Mouse (Mus musculus): ENCODE data around the gene Trim29. TPM values are rescaled to one million over a fixed set of nuclear protein-coding genes. Genes with fewer than 3 reads are reported as not detected.

Gene Trim29
- polyA plus RNA-seq, 1 experiment from 2014 or later, result 2.4 TPM

- WGBS, result 76% methylated on average over 5 of the region's 5 CpGs
- no peak overlapping the region for H3K4me2 ChIP-seq (replicated peaks; ENCODE audit: low read depth, low read length)
- no peak overlapping the region for H3K9ac ChIP-seq (ENCODE audit: low read depth, low read length)
- ATAC-seq (ENCODE audit: low FRiP score) (no peak), DNase-seq (ENCODE audit: low spot score) (no peak)
- no peaks in the 10 kb centered on the region for H3K9me3 ChIP-seq (ENCODE audit: control insufficient read depth, low read length)
- H3K36me3 ChIP-seq (ENCODE audit: control insufficient read depth, insufficient read depth, low read length), result no peaks in the 10 kb centered on the region
- H3K27ac ChIP-seq (ENCODE audit: low read depth, low read length), result no peak overlapping the region
- no peaks in the 10 kb centered on the region for H3K27me3 ChIP-seq (ENCODE audit: control insufficient read depth, insufficient read depth, low read length)
- H3K4me1 ChIP-seq (replicated peaks; ENCODE audit: control insufficient read depth, insufficient read depth, low read length), result no peaks in the 10 kb centered on the region
- H3K4me3 ChIP-seq (ENCODE audit: low read depth, low read length), result no peak overlapping the region
These were observed 27.4 kb downstream of the Trim29 start for GRCm38 (mm10) chr9:43338067-43338466.

GRCm38 (mm10) chr9:43339614-43340020, 29.0 kb downstream of the Trim29 start:
- 5% methylated on average over 2 of the region's 2 CpGs for WGBS
- Histone ChIP-seq H3K4me1 (replicated peaks; ENCODE audit: control insufficient read depth, insufficient read depth, low read length) (no peaks in the 10 kb centered on the region), H3K9me3 (ENCODE audit: control insufficient read depth, low read length) (no peaks in the 10 kb centered on the region), H3K4me2 (replicated peaks; ENCODE audit: low read depth, low read length) (no peak overlapping the region), H3K9ac (ENCODE audit: low read depth, low read length) (no peak overlapping the region), H3K4me3 (ENCODE audit: low read depth, low read length) (no peak overlapping the region), H3K27me3 (ENCODE audit: control insufficient read depth, insufficient read depth, low read length) (no peaks in the 10 kb centered on the region), H3K27ac (ENCODE audit: low read depth, low read length) (no peak overlapping the region), H3K36me3 (ENCODE audit: control insufficient read depth, insufficient read depth, low read length) (no peaks in the 10 kb centered on the region)
- DNase-seq (ENCODE audit: low spot score), result peak; percentile 90
- peak; percentile 27; the same call in 1 of the 2 replicates for ATAC-seq (ENCODE audit: low FRiP score)

GRCm38 (mm10) chr9:43350089-43350488, 39.4 kb downstream of the Trim29 start:
- H3K27ac ChIP-seq (ENCODE audit: low read depth, low read length), result no peak overlapping the region
- no peak overlapping the region for H3K4me2 ChIP-seq (replicated peaks; ENCODE audit: low read depth, low read length)
- no peaks in the 10 kb centered on the region for H3K27me3 ChIP-seq (ENCODE audit: control insufficient read depth, insufficient read depth, low read length)
- H3K9ac ChIP-seq (ENCODE audit: low read depth, low read length), result no peak overlapping the region
- DNase-seq (ENCODE audit: low spot score) (no peak), ATAC-seq (ENCODE audit: low FRiP score) (no peak)
- no peaks in the 10 kb centered on the region for H3K9me3 ChIP-seq (ENCODE audit: control insufficient read depth, low read length)
- H3K4me1 ChIP-seq (replicated peaks; ENCODE audit: control insufficient read depth, insufficient read depth, low read length), result no peaks in the 10 kb centered on the region; the same call in 1 of the 2 replicates
- 40% methylated on average over 5 of the region's 5 CpGs for WGBS
- no peaks in the 10 kb centered on the region for H3K36me3 ChIP-seq (ENCODE audit: control insufficient read depth, insufficient read depth, low read length)
- no peak overlapping the region for H3K4me3 ChIP-seq (ENCODE audit: low read depth, low read length)

GRCm38 (mm10) chr9:43351015-43351414, 40.4 kb downstream of the Trim29 start:
- Histone ChIP-seq H3K27ac (ENCODE audit: low read depth, low read length) (no peak overlapping the region), H3K4me1 (replicated peaks; ENCODE audit: control insufficient read depth, insufficient read depth, low read length) (no peaks in the 10 kb centered on the region; the same call in 1 of the 2 replicates), H3K4me3 (ENCODE audit: low read depth, low read length) (no peak overlapping the region), H3K27me3 (ENCODE audit: control insufficient read depth, insufficient read depth, low read length) (no peaks in the 10 kb centered on the region), H3K4me2 (replicated peaks; ENCODE audit: low read depth, low read length) (no peak overlapping the region), H3K9me3 (ENCODE audit: control insufficient read depth, low read length) (no peaks in the 10 kb centered on the region), H3K36me3 (ENCODE audit: control insufficient read depth, insufficient read depth, low read length) (no peaks in the 10 kb centered on the region), H3K9ac (ENCODE audit: low read depth, low read length) (no peak overlapping the region)
- WGBS, result 61% methylated on average over 13 of the region's 13 CpGs
- DNase-seq (ENCODE audit: low spot score) (no peak), ATAC-seq (ENCODE audit: low FRiP score) (no peak)

GRCm38 (mm10) chr9:43357011-43357410, 46.4 kb downstream of the Trim29 start:
- H3K4me3 ChIP-seq (ENCODE audit: low read depth, low read length), result no peak overlapping the region
- no peak overlapping the region for H3K9ac ChIP-seq (ENCODE audit: low read depth, low read length)
- ATAC-seq (ENCODE audit: low FRiP score) (no peak), DNase-seq (ENCODE audit: low spot score) (no peak)
- no peak overlapping the region for H3K27ac ChIP-seq (ENCODE audit: low read depth, low read length)
- H3K4me1 ChIP-seq (replicated peaks; ENCODE audit: control insufficient read depth, insufficient read depth, low read length), result peaks cover 9% of the 10 kb centered on the region
- no peak overlapping the region for H3K4me2 ChIP-seq (replicated peaks; ENCODE audit: low read depth, low read length)
- no peaks in the 10 kb centered on the region for H3K36me3 ChIP-seq (ENCODE audit: control insufficient read depth, insufficient read depth, low read length)
- no peaks in the 10 kb centered on the region for H3K9me3 ChIP-seq (ENCODE audit: control insufficient read depth, low read length)
- no peaks in the 10 kb centered on the region for H3K27me3 ChIP-seq (ENCODE audit: control insufficient read depth, insufficient read depth, low read length)

DNA sequence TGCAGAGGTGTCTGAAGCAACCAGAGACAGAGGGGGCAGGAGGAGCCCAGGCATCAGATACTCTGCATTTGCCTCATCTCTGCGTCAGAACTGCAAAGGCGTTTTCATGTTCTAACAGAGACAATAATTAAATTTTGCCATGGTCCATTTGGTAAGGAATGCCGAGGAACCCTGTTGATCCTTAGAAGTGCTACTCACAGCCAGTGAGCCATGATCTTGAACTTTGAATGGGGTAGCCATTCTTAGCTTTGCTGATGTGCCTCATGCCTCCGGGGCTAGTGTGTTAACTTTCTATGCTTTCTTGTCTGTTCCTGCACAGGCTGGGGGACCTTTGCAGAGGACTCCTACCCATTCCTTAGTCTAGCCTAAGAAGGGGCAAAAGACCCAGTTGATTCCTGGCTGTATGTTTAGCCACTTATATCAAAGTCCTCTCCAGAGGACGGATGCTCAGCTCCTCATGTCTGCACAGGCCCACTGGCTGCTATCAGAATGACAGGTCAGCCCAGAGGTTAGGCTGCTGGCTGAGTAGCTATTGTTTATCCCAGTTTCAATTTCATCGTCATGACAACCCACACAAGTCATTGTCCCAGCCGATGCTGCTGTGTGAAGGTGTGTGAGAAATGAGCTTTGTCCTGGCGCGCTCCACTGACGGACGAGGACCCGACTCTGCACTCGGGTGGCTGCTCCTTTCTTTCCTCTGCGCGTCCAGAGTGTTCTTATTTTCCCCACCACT, 48.1 kb downstream of the Trim29 start:
- WGBS, result 26% methylated on average over 15 of the region's 15 CpGs
- no peak overlapping the region for H3K4me3 ChIP-seq (ENCODE audit: low read depth, low read length)
- H3K9me3 ChIP-seq (ENCODE audit: control insufficient read depth, low read length), result no peaks in the 10 kb centered on the region
- no peaks in the 10 kb centered on the region for H3K36me3 ChIP-seq (ENCODE audit: control insufficient read depth, insufficient read depth, low read length)
- H3K9ac ChIP-seq (ENCODE audit: low read depth, low read length), result no peak overlapping the region
- peak; percentile 51 for DNase-seq (ENCODE audit: low spot score)
- H3K27me3 ChIP-seq (ENCODE audit: control insufficient read depth, insufficient read depth, low read length), result no peaks in the 10 kb centered on the region
- peak; percentile 54; the same call in 1 of the 2 replicates for ATAC-seq (ENCODE audit: low FRiP score)
- peak overlapping the region; percentile 42; the same call in 1 of the 2 replicates for H3K27ac ChIP-seq (ENCODE audit: low read depth, low read length)
- H3K4me2 ChIP-seq (replicated peaks; ENCODE audit: low read depth, low read length), result no peak overlapping the region
- peaks cover 9% of the 10 kb centered on the region for H3K4me1 ChIP-seq (replicated peaks; ENCODE audit: control insufficient read depth, insufficient read depth, low read length)

- no peak overlapping the region for H3K27ac ChIP-seq (ENCODE audit: low read depth, low read length)
- H3K36me3 ChIP-seq (ENCODE audit: control insufficient read depth, insufficient read depth, low read length), result no peaks in the 10 kb centered on the region
- H3K4me2 ChIP-seq (replicated peaks; ENCODE audit: low read depth, low read length), result no peak overlapping the region
- no peaks in the 10 kb centered on the region for H3K27me3 ChIP-seq (ENCODE audit: control insufficient read depth, insufficient read depth, low read length)
- 87% methylated on average over 3 of the region's 3 CpGs for WGBS
- ATAC-seq (ENCODE audit: low FRiP score) (no peak), DNase-seq (ENCODE audit: low spot score) (no peak)
- no peak overlapping the region for H3K4me3 ChIP-seq (ENCODE audit: low read depth, low read length)
- no peaks in the 10 kb centered on the region; the same call in 1 of the 2 replicates for H3K4me1 ChIP-seq (replicated peaks; ENCODE audit: control insufficient read depth, insufficient read depth, low read length)
- H3K9ac ChIP-seq (ENCODE audit: low read depth, low read length), result no peak overlapping the region
- H3K9me3 ChIP-seq (ENCODE audit: control insufficient read depth, low read length), result no peaks in the 10 kb centered on the region
These were observed 58.1 kb downstream of the Trim29 start for GRCm38 (mm10) chr9:43368781-43369180.

DNA sequence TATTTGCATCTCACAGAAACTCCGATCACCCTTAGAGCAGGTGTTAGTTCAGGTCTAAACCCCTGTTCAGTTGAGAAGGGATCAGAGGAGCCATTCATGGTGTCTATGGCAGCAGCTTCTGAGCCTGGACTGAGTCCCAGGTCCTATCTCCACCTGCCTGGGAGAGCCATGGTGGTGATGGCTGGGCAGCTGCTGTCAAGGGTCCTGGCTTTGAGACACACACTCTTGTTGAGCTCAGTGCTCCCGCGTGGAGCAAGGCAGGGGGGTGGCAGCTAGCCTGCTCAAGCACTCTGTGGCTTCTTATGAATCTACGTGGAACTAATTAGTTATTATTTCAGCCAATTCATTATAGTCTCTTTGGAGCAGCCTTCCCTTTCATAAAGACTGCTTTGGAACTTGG, 73.2 kb downstream of the Trim29 start:
- Histone ChIP-seq H3K9me3 (ENCODE audit: control insufficient read depth, low read length) (no peaks in the 10 kb centered on the region), H3K27me3 (ENCODE audit: control insufficient read depth, insufficient read depth, low read length) (no peaks in the 10 kb centered on the region), H3K36me3 (ENCODE audit: control insufficient read depth, insufficient read depth, low read length) (no peaks in the 10 kb centered on the region), H3K4me3 (ENCODE audit: low read depth, low read length) (no peak overlapping the region), H3K9ac (ENCODE audit: low read depth, low read length) (peak overlapping the region; percentile 4; the same call in 1 of the 2 replicates), H3K4me1 (replicated peaks; ENCODE audit: control insufficient read depth, insufficient read depth, low read length) (no peaks in the 10 kb centered on the region), H3K27ac (ENCODE audit: low read depth, low read length) (no peak overlapping the region), H3K4me2 (replicated peaks; ENCODE audit: low read depth, low read length) (no peak overlapping the region)
- no peak for DNase-seq (ENCODE audit: low spot score)
- 73% methylated on average over 4 of the region's 4 CpGs for WGBS
- ATAC-seq (ENCODE audit: low FRiP score), result no peak

DNA sequence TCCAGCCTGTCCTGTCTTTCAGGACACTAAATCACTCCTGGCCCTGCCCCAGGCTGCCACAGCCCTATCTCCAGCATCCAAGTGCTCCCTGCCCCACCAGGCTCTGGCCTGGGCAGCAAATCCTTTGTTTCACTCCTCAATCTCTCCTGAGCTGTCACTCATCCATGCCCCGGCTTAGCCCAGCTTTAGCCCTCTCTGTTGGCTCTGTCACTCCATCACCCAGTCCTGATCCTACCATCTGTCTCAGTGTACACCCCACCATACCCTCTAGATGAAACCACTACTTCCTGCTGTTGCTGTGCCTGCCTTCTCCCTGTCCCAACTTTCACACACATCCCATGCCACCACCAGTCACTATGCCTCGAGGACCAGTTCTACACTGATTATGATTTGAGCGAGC, 73.8 kb downstream of the Trim29 start:
- Histone ChIP-seq H3K4me3 (ENCODE audit: low read depth, low read length) (no peak overlapping the region), H3K27me3 (ENCODE audit: control insufficient read depth, insufficient read depth, low read length) (no peaks in the 10 kb centered on the region), H3K36me3 (ENCODE audit: control insufficient read depth, insufficient read depth, low read length) (no peaks in the 10 kb centered on the region), H3K9me3 (ENCODE audit: control insufficient read depth, low read length) (no peaks in the 10 kb centered on the region), H3K9ac (ENCODE audit: low read depth, low read length) (peak overlapping the region; percentile 4; the same call in 1 of the 2 replicates), H3K27ac (ENCODE audit: low read depth, low read length) (no peak overlapping the region), H3K4me1 (replicated peaks; ENCODE audit: control insufficient read depth, insufficient read depth, low read length) (no peaks in the 10 kb centered on the region), H3K4me2 (replicated peaks; ENCODE audit: low read depth, low read length) (no peak overlapping the region)
- ATAC-seq (ENCODE audit: low FRiP score) (no peak), DNase-seq (ENCODE audit: low spot score) (no peak)
- WGBS, result 87% methylated on average over 3 of the region's 3 CpGs

Data from hindbrain, embryonic 11.5 days (tissue).